Mouse (Mus musculus) gastrocnemius, adult 2 months (tissue): ENCODE measurements around the gene Uqcr11. TPM values are rescaled to one million over a fixed set of nuclear protein-coding genes. Genes with fewer than 3 reads are reported as not detected.
A peak's percentile ranks its signal among the peaks of the same experiment; 100 is the strongest.

Experiments
- DNase-seq: peaks from one replicate; pipeline ENCODE4 v3.0.0; 2022
- H3K27ac ChIP-seq: fragments of 200-600 bp; 2 replicates; pipeline ENCODE4 v1.8.1; 2022; ENCODE audit warnings: mild to moderate bottlenecking
- H3K4me3 ChIP-seq: fragments of 200-600 bp; 2 replicates; pipeline ENCODE4 v1.8.1; 2022; ENCODE audit warnings: mild to moderate bottlenecking, moderate library complexity
- CTCF ChIP-seq: fragments of 200-600 bp; IDR thresholded peaks from 2 replicates; pipeline ENCODE4 v1.8.1; 2022; ENCODE audit warnings: antibody characterized with exemption, mild to moderate bottlenecking, moderate library complexity
- intact Hi-C: fragments of 180-260 bp; cut with DNase I; formaldehyde crosslinking; loops from one replicate; pipeline ENCODE4 v1.15.1; 2025
- microRNA-seq: library from miRNA; unstranded; fragments of <30 nt; microRNA quantifications from one replicate; pipeline ENCODE4 v1.2.0, GENCODE M21; 2021
- total RNA-seq, 2 experiments: library from RNA; stranded (reverse); gene quantifications; 2 replicates each; pipeline ENCODE4 v1.2.3; 2021

The Uqcr11 gene
- total RNA-seq, 2 experiments from 2014 or later: 776 to 1,068 TPM

DNA sequence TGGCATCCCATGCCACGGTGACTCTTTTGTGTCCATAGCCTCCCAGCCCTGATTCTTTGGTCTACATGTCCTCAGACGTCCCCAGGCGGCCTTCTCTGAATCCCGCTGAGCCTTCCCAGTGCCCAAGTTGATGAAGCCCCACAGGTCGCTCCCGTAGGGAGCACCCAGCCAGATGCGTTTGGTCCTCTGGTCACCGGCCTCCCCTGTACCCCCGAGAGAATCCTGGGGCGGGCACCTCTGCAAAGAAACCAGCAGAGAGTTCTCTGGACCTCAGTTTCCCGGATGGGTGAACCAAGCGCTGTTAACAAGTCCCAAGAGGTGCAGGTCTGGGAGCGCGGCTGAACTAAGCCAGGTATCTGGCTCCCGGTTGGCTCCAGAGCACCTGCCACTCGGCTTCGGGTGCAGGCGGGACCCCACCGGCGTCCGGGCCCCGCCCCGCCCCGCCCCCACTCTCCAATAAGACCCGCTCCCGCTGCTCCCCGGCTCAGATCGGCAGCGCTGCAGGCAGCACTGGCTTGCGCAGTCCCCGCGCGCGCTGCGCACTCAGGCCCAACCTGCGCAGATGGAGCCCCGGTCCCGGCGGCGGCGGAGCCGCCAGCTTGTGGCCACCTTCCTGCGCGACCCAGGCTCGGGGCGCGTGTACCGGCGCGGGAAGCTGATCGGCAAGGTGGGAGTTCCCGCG, 50.5 kb downstream of the Uqcr11 start, which contains the start of gene Plk5:
Gene Plk5 (plus strand): TSS at position 459 of the 682 bp plus-strand sequence.
- no peak for DNase-seq
- intact Hi-C loops: no loop called here
- no peak within 1 kb of the TSS for H3K27ac ChIP-seq
- H3K4me3 ChIP-seq: peak within 1 kb of the TSS; percentile 44
- TF ChIP-seq CTCF: no peak

- H3K27ac ChIP-seq: no peak overlapping the region
- intact Hi-C loops: no loop called here
- no peak overlapping the region for H3K4me3 ChIP-seq
- no peak for TF ChIP-seq CTCF
- no peak for DNase-seq
Observed at GRCm38 (mm10) chr10:80355431-80355830, 51.2 kb downstream of the Uqcr11 start.

Small RNAs within 50 kb of the gene (microRNA-seq; reads per million reads assigned to microRNA genes)
- not detected for gene Gm22721

Other genes starting within 250 kb of the Uqcr11 start
- gene Cirbp, start 240.8 kb downstream of the Uqcr11 start, total RNA-seq: 10 to 100 TPM; 22.1 to 30.7 TPM
- gene 1600002K03Rik, start 233.9 kb downstream of the Uqcr11 start, total RNA-seq: 1 to 10 TPM; 6.6 to 7.1 TPM
- under 1 TPM; 0.23 to 0.73 TPM for gene Efna2, start 227.3 kb downstream of the Uqcr11 start, total RNA-seq
- 10 to 100 TPM; 12.2 to 19.2 TPM for gene Mum1, start 180.4 kb downstream of the Uqcr11 start, total RNA-seq
- 100 to 1,000 TPM; 496 to 663 TPM for gene Ndufs7, start 157.7 kb downstream of the Uqcr11 start, total RNA-seq
- 10 to 100 TPM; 14.0 to 28.5 TPM for gene Gamt, start 145.8 kb downstream of the Uqcr11 start, total RNA-seq
- 10 to 100 TPM; 34.2 to 38.4 TPM for gene Dazap1, start 145.3 kb downstream of the Uqcr11 start, total RNA-seq
- gene Rps15, start 114.4 kb downstream of the Uqcr11 start, total RNA-seq: 100 to 1,000 TPM; 634 to 773 TPM
- gene Apc2, start 110.9 kb downstream of the Uqcr11 start, total RNA-seq: under 1 TPM; 0.20 to 0.77 TPM
- gene 2310011J03Rik, start 86.3 kb downstream of the Uqcr11 start, total RNA-seq: 1 to 10 TPM; 5.7 to 8.1 TPM
- 1 to 10 TPM in 1 of 2 experiments, under 1 TPM in 1; 0.84 to 1.0 TPM for gene Pcsk4, start 77.3 kb downstream of the Uqcr11 start, total RNA-seq
- 1 to 10 TPM; 1.5 to 2.5 TPM for gene Reep6, start 76.9 kb downstream of the Uqcr11 start, total RNA-seq
- gene Adamtsl5, start 58.4 kb downstream of the Uqcr11 start, total RNA-seq: 10 to 100 TPM; 26.2 to 43.3 TPM
- under 1 TPM; 0.10 to 0.45 TPM for gene Plk5, start 50.4 kb downstream of the Uqcr11 start, total RNA-seq
- 1 to 10 TPM; 4.7 to 5.1 TPM for gene Mex3d, start 19.2 kb downstream of the Uqcr11 start, total RNA-seq
- 100 to 1,000 TPM; 105 to 116 TPM for gene Mbd3, start 7.3 kb downstream of the Uqcr11 start, total RNA-seq
- 10 to 100 TPM; 11.1 to 12.0 TPM for gene Tcf3, start 26.8 kb upstream of the Uqcr11 start, total RNA-seq
- not detected for gene Onecut3, start 88.0 kb upstream of the Uqcr11 start, total RNA-seq
- gene Atp8b3, start 132.3 kb upstream of the Uqcr11 start, total RNA-seq: not detected
- 10 to 100 TPM in 1 of 2 experiments, 1 to 10 TPM in 1; 9.8 to 10.4 TPM for gene Rexo1, start 154.7 kb upstream of the Uqcr11 start, total RNA-seq
- 1 to 10 TPM in 1 of 2 experiments, under 1 TPM in 1; 0.92 to 1.9 TPM for gene Klf16, start 170.5 kb upstream of the Uqcr11 start, total RNA-seq
- 10 to 100 TPM; 60.6 to 61.7 TPM for gene Abhd17a, start 183.5 kb upstream of the Uqcr11 start, total RNA-seq
- 10 to 100 TPM; 17.0 to 17.5 TPM for gene Scamp4, start 196.0 kb upstream of the Uqcr11 start, total RNA-seq
- gene Adat3, start 196.1 kb upstream of the Uqcr11 start, total RNA-seq: under 1 TPM; 0.48 to 0.89 TPM
- gene Gm49322, start 199.2 kb upstream of the Uqcr11 start, total RNA-seq: under 1 TPM; 0.28 to 0.38 TPM
- gene Csnk1g2, start 216.0 kb upstream of the Uqcr11 start, total RNA-seq: 100 to 1,000 TPM; 101 to 105 TPM